Comparison of ENCODE assay signal across 8 mouse cellular contexts in genomic region chr14:54617897-54618365, GRCm38 (mm10). TPM values are rescaled to one million over a fixed set of nuclear protein-coding genes. Genes with fewer than 3 reads are reported as not detected.
A peak's percentile ranks its signal among the peaks of the same experiment; 100 is the strongest.
DNase-seq lines count a peak whose midpoint lies in the region; ATAC-seq and TF ChIP-seq lines count a peak whose summit lies in the region.

TSS of gene Psmb5 (minus strand) at chr14:54618022.

- WGBS in forebrain, embryonic 13.5 days, result under 1% methylated on average over 25 of the region's 25 CpGs
- 1% methylated on average over 25 of the region's 25 CpGs for WGBS in large intestine, adult 2 months
- under 1% methylated on average over 25 of the region's 25 CpGs for WGBS in neural tube, embryonic 15.5 days

- peaks cover 17% of the 10 kb centered on the region for H3K36me3 ChIP-seq in ES-Bruce4 (ENCODE audit: control insufficient read depth, insufficient read depth, low read length, poor library complexity, severe bottlenecking)
- H3K36me3 ChIP-seq in forebrain, embryonic 13.5 days (ENCODE audit: poor library complexity, severe bottlenecking), result peaks cover 32% of the 10 kb centered on the region
- H3K36me3 ChIP-seq in neural tube, embryonic 15.5 days, result peaks cover 24% of the 10 kb centered on the region

- no peak for TF ChIP-seq POLR2A in ES-Bruce4 (IDR thresholded peaks at IDR 0.05; ENCODE audit: insufficient read depth, low read length)

- 0 out of 2 replicates have a peak, but pooled peaks have one; percentile 10 for TF ChIP-seq EP300 in ES-Bruce4 (IDR thresholded peaks at IDR 0.05; ENCODE audit: insufficient read depth, low read depth, low read length)

- peak; percentile 92 to 93 for DNase-seq in heart, postnatal 10 days
- DNase-seq in large intestine, adult 2 months (ENCODE audit: low read depth, low spot score), result no peak
- peak; percentile 87 to 90 for DNase-seq in lung, adult 18-20 months
- DNase-seq in testis, postnatal 14 days (ENCODE audit: low spot score), result peak; percentile 91

- H3K9me3 ChIP-seq in ES-Bruce4 (replicated peaks; ENCODE audit: control insufficient read depth, insufficient read depth, low read length, poor library complexity, severe bottlenecking), result peaks cover 3% of the 10 kb centered on the region; the same call in 1 of the 2 replicates
- H3K9me3 ChIP-seq in forebrain, embryonic 13.5 days (replicated peaks), result no peaks in the 10 kb centered on the region
- no peaks in the 10 kb centered on the region for H3K9me3 ChIP-seq in neural tube, embryonic 15.5 days (replicated peaks)

- ATAC-seq in cerebellum, adult (ENCODE audit: insufficient number of reproducible peaks, low FRiP score, low TSS enrichment), result peak; percentile 82
- peak; percentile 92 for ATAC-seq in forebrain, embryonic 13.5 days
- peak; percentile 92 for ATAC-seq in neural tube, embryonic 15.5 days (ENCODE audit: low FRiP score)

- TF ChIP-seq CTCF in ES-Bruce4 (IDR thresholded peaks at IDR 0.05; ENCODE audit: low read depth, low read length), result no peak

- H3K27me3 ChIP-seq in ES-Bruce4 (ENCODE audit: control insufficient read depth, insufficient read depth, low read length, poor library complexity, severe bottlenecking), result no peaks in the 10 kb centered on the region
- H3K27me3 ChIP-seq in forebrain, embryonic 13.5 days, result no peaks in the 10 kb centered on the region
- H3K27me3 ChIP-seq in neural tube, embryonic 15.5 days (replicated peaks), result no peaks in the 10 kb centered on the region

- H3K9ac ChIP-seq in ES-Bruce4 (ENCODE audit: low read depth, poor library complexity, severe bottlenecking), result peak within 1 kb of the TSS; percentile 95
- H3K9ac ChIP-seq in forebrain, embryonic 13.5 days, result peak within 1 kb of the TSS; percentile 88
- H3K9ac ChIP-seq in neural tube, embryonic 15.5 days (replicated peaks), result peak within 1 kb of the TSS; percentile 80

- H3K27ac ChIP-seq in ES-Bruce4 (ENCODE audit: insufficient read depth, low read length), result peak within 1 kb of the TSS; percentile 51; the same call in 1 of the 2 replicates
- H3K27ac ChIP-seq in forebrain, embryonic 13.5 days, result peak within 1 kb of the TSS; percentile 63
- H3K27ac ChIP-seq in neural tube, embryonic 15.5 days (replicated peaks), result peak within 1 kb of the TSS; percentile 85

- peak within 1 kb of the TSS; percentile 96 for H3K4me3 ChIP-seq in ES-Bruce4 (ENCODE audit: low read depth, low read length)
- peak within 1 kb of the TSS; percentile 84 for H3K4me3 ChIP-seq in forebrain, embryonic 13.5 days
- H3K4me3 ChIP-seq in neural tube, embryonic 15.5 days (replicated peaks), result peak within 1 kb of the TSS; percentile 81

- H3K4me1 ChIP-seq in ES-Bruce4 (ENCODE audit: control insufficient read depth, insufficient read depth, low read length), result peaks cover 5% of the 10 kb centered on the region
- peaks cover 19% of the 10 kb centered on the region for H3K4me1 ChIP-seq in forebrain, embryonic 13.5 days
- H3K4me1 ChIP-seq in neural tube, embryonic 15.5 days, result peaks cover 26% of the 10 kb centered on the region

- H3K4me2 ChIP-seq in forebrain, embryonic 13.5 days, result peak within 1 kb of the TSS; percentile 78
- peak within 1 kb of the TSS; percentile 73 for H3K4me2 ChIP-seq in neural tube, embryonic 15.5 days

- intact Hi-C loops in heart, postnatal 10 days (cut with DNase I), result loop anchor here (5.0 kb wide), 1 partner anchor 36 kb away; no protein-coding TSS in a partner anchor

RNA-seq across cellular contexts. Expression of gene Psmb5, which starts in this region (rescaled TPM):
- 206 and 225 TPM in 2 replicates for polyA plus RNA-seq in ES-Bruce4 (2011; ENCODE audit: insufficient read depth, insufficient read length, low read depth, missing spikeins)
- polyA plus RNA-seq in forebrain, embryonic 13.5 days (2015; fragmentation: Nextera tagmentation; extraction: Ambion mirVana), result 462 and 492 TPM in 2 replicates
- 100 to 1,000 TPM; 206 to 207 TPM for total RNA-seq in heart, postnatal 10 days (2021)
- 182 and 183 TPM in 2 replicates for polyA plus RNA-seq in large intestine, adult 2 months (2012; rRNA removed)
- 446 and 448 TPM in 2 replicates for polyA plus RNA-seq in neural tube, embryonic 15.5 days (2015; fragmentation: Nextera tagmentation; extraction: Ambion mirVana)
